Mouse (Mus musculus) kidney, embryonic 16.5 days (tissue): ENCODE results near the gene Mpp2. TPM values are rescaled to one million over a fixed set of nuclear protein-coding genes. Genes with fewer than 3 reads are reported as not detected.

Source experiments
- polyA plus RNA-seq: library from polyadenylated mRNA; unstranded; fragments of >200 nt; fragmentation: Nextera tagmentation; extraction: Ambion mirVana; gene quantifications from 2 replicates; pipeline ENCODE4 v1.2.1, GENCODE M21; 2015

Gene Mpp2
- polyA plus RNA-seq, 1 experiment from 2014 or later: 14.4 TPM

Other genes starting within 250 kb of the Mpp2 start
- 15.2 and 15.5 TPM in 2 replicates for gene Meox1, start 194.1 kb downstream of the Mpp2 start, polyA plus RNA-seq
- 0.76 and 0.80 TPM in 2 replicates for gene Sost, start 121.5 kb downstream of the Mpp2 start, polyA plus RNA-seq
- gene Cfap97d1, start 104.2 kb downstream of the Mpp2 start, polyA plus RNA-seq: not detected in 2 replicates
- gene Dusp3, start 101.5 kb downstream of the Mpp2 start, polyA plus RNA-seq: 39.6 and 39.7 TPM in 2 replicates
- 7.2 and 9.0 TPM in 2 replicates for gene Mpp3, start 60.1 kb downstream of the Mpp2 start, polyA plus RNA-seq
- 1.3 and 1.8 TPM in 2 replicates for gene Cd300lg, start 47.0 kb downstream of the Mpp2 start, polyA plus RNA-seq
- not detected in 2 replicates for gene Ppy, start 12.8 kb upstream of the Mpp2 start, polyA plus RNA-seq
- not detected in 2 replicates for gene Pyy, start 19.3 kb upstream of the Mpp2 start, polyA plus RNA-seq
- 0.10 and 0.17 TPM in 2 replicates for gene Nags, start 57.0 kb upstream of the Mpp2 start, polyA plus RNA-seq
- 42.7 and 43.1 TPM in 2 replicates for gene Tmem101, start 67.9 kb upstream of the Mpp2 start, polyA plus RNA-seq
- gene Lsm12, start 96.8 kb upstream of the Mpp2 start, polyA plus RNA-seq: 90.2 and 108 TPM in 2 replicates
- 46.0 and 49.9 TPM in 2 replicates for gene G6pc3, start 101.1 kb upstream of the Mpp2 start, polyA plus RNA-seq
- gene Hdac5, start 141.7 kb upstream of the Mpp2 start, polyA plus RNA-seq: 51.5 and 59.8 TPM in 2 replicates
- gene BC030867, start 160.4 kb upstream of the Mpp2 start, polyA plus RNA-seq: 21.2 and 24.6 TPM in 2 replicates
- not detected in 2 replicates for gene Asb16, start 180.2 kb upstream of the Mpp2 start, polyA plus RNA-seq
- 64.4 and 66.7 TPM in 2 replicates for gene Tmub2, start 196.4 kb upstream of the Mpp2 start, polyA plus RNA-seq
- gene Atxn7l3, start 208.1 kb upstream of the Mpp2 start, polyA plus RNA-seq: 12.4 and 13.3 TPM in 2 replicates
- 94.7 and 97.3 TPM in 2 replicates for gene Ubtf, start 231.2 kb upstream of the Mpp2 start, polyA plus RNA-seq